Mouse (Mus musculus) heart, adult 11 months (tissue): ENCODE measurements around the gene Col4a4.

Source experiments
- DNase-seq: peaks from one replicate; pipeline ENCODE4 v3.0.0; 2022

The Col4a4 gene

GRCm38 (mm10) chr1:82586713-82587399 lies at the start of gene Col4a4, which contains the start of gene Col4a3:
Col4a4 (minus strand) TSS chr1:82586849.
Col4a3 (plus strand) TSS chr1:82586921.
- DNase-seq: peak; percentile 97

GRCm38 (mm10) chr1:82636321-82636720 lies 49.7 kb upstream of the Col4a4 start:
- DNase-seq: peak; percentile 97

GRCm38 (mm10) chr1:82635254-82635620 lies 48.6 kb upstream of the Col4a4 start:
- peak; percentile 68 for DNase-seq

GRCm38 (mm10) chr1:82634545-82635253 lies 48.0 kb upstream of the Col4a4 start:
- peak; percentile 95 for DNase-seq

GRCm38 (mm10) chr1:82631169-82631792 lies 44.6 kb upstream of the Col4a4 start:
- peak; percentile 74 for DNase-seq

- peak; percentile 73 for DNase-seq
Observed at GRCm38 (mm10) chr1:82629495-82629894, 42.8 kb upstream of the Col4a4 start.

GRCm38 (mm10) chr1:82627652-82628051 lies 41.0 kb upstream of the Col4a4 start:
- DNase-seq: no peak

GRCm38 (mm10) chr1:82625474-82625873 lies 38.8 kb upstream of the Col4a4 start:
- no peak for DNase-seq

- DNase-seq: peak; percentile 21
Observed at GRCm38 (mm10) chr1:82624934-82625333, 38.3 kb upstream of the Col4a4 start.

- DNase-seq: peak; percentile 69
Observed at GRCm38 (mm10) chr1:82619981-82620380, 33.3 kb upstream of the Col4a4 start.

- peak; percentile 5 for DNase-seq
Observed at GRCm38 (mm10) chr1:82618592-82618991, 31.9 kb upstream of the Col4a4 start.

- DNase-seq: peak; percentile 42
Observed at GRCm38 (mm10) chr1:82618001-82618400, 31.4 kb upstream of the Col4a4 start.

- peak; percentile 77 for DNase-seq
Observed at GRCm38 (mm10) chr1:82612061-82612660, 25.5 kb upstream of the Col4a4 start.

GRCm38 (mm10) chr1:82608646-82609262 lies 22.1 kb upstream of the Col4a4 start:
- peak; percentile 93 for DNase-seq

- peak; percentile 73 for DNase-seq
Observed at GRCm38 (mm10) chr1:82605856-82606255, 19.2 kb upstream of the Col4a4 start.

- DNase-seq: peak; percentile 73
Observed at GRCm38 (mm10) chr1:82605347-82605746, 18.7 kb upstream of the Col4a4 start.

- DNase-seq: peak; percentile 66
Observed at GRCm38 (mm10) chr1:82603198-82603950, 16.7 kb upstream of the Col4a4 start.

- DNase-seq: peak; percentile 91
Observed at GRCm38 (mm10) chr1:82596864-82597596, 10.4 kb upstream of the Col4a4 start.

GRCm38 (mm10) chr1:82590266-82590665 lies 3.6 kb upstream of the Col4a4 start:
- peak; percentile 83 for DNase-seq

- DNase-seq: peak; percentile 93
Observed at GRCm38 (mm10) chr1:82585981-82586380, 668 bp downstream of the Col4a4 start.

- peak; percentile 91 for DNase-seq
Observed at GRCm38 (mm10) chr1:82578320-82578719, 8.3 kb downstream of the Col4a4 start.
